Mouse (Mus musculus) WW6 (cell line): Measurements from ENCODE around the gene Olfr837.

ENCODE experiments used
- DNase-seq: peaks from one replicate; pipeline ENCODE4 v3.0.0-alpha.2; 2013; ENCODE audit warnings: low read depth, low spot score

Olfr837 gene

DNA sequence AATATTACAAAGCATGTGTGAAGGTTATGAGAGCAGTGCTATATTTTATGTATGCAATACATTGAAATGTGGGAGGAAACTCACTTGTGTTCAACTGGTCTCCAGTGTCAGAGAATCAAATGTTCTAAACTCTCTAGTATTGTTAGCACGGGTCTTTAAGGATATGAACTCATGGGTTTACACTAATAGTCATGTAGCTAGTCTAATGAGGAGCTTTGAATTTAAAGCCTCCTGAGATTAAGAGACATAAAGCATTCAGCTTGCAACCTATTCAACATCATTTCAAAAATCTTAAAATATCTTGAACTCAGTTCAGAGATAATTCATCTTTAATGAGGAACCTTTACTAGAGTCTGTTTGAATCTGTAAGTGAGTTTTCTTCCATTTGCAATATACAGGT lies at the start of gene Olfr837:
Olfr837 (plus strand) TSS at position 301 of the 400 bp plus-strand sequence.
- no peak for DNase-seq

GRCm38 (mm10) chr9:19092889-19093753 lies 43.0 kb upstream of the Olfr837 start:
- DNase-seq = peak; percentile 31

GRCm38 (mm10) chr9:19097286-19097685 lies 38.8 kb upstream of the Olfr837 start:
- DNase-seq = no peak

DNA sequence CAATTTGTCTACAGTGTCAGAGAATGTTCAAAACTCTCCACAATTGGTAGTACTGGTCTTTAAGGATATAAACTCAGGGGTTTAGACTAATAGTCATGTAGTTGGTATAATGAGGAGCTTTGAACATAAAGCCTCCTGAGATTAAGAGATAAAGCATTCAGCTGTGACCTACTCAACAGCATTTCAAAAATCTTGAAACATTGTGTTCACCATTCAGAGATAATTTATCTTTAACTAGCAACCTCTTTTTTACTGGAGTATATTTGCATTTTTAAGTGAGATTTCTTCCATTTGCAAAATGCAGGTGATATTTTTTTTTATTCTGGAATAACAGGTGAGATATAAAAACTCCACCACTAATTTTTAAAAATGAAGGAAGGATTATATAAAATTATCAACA lies 16.0 kb upstream of the Olfr837 start, which contains the start of gene Olfr836:
Olfr836 (plus strand) TSS at position 301 of the 400 bp plus-strand sequence.
- DNase-seq = no peak

GRCm38 (mm10) chr9:19177212-19177611 lies 41.1 kb downstream of the Olfr837 start, which contains the start of gene Olfr839-ps1:
Olfr839-ps1 (minus strand) TSS chr9:19177312.
- DNase-seq = no peak
